In genomic region chr6:21213865-21214672, GRCm38 (mm10) we compare ENCODE assay signal across 8 mouse cellular contexts. TPM values are rescaled to one million over a fixed set of nuclear protein-coding genes. Genes with fewer than 3 reads are reported as not detected.
DNase-seq lines count a peak whose midpoint lies in the region; ATAC-seq lines count a peak whose summit lies in the region.

No protein-coding gene starts in this region.

- peak overlapping the region; percentile 61; the same call in 1 of the 2 replicates for H3K9ac ChIP-seq in heart, embryonic 15.5 days
- no peak overlapping the region for H3K9ac ChIP-seq in liver, embryonic 12.5 days

- peak overlapping the region; percentile 70 for H3K4me3 ChIP-seq in heart, embryonic 15.5 days
- peak overlapping the region; percentile 51 for H3K4me3 ChIP-seq in liver, embryonic 12.5 days

- WGBS in heart, embryonic 15.5 days, result under 1% methylated on average over 29 of the region's 29 CpGs
- WGBS in liver, embryonic 12.5 days (ENCODE audit: insufficient replicate concordance), result 2% methylated on average over 29 of the region's 29 CpGs

- peaks cover 11% of the 10 kb centered on the region for H3K27me3 ChIP-seq in heart, embryonic 15.5 days
- peaks cover 37% of the 10 kb centered on the region for H3K27me3 ChIP-seq in liver, embryonic 12.5 days (replicated peaks)

- peaks cover 6% of the 10 kb centered on the region; the same call in 1 of the 2 replicates for H3K4me1 ChIP-seq in heart, embryonic 15.5 days (replicated peaks)
- H3K4me1 ChIP-seq in liver, embryonic 12.5 days, result 0 out of 2 replicates have a peak, but pooled peaks cover 4% of the 10 kb centered on the region

- H3K36me3 ChIP-seq in heart, embryonic 15.5 days, result no peaks in the 10 kb centered on the region
- H3K36me3 ChIP-seq in liver, embryonic 12.5 days, result no peaks in the 10 kb centered on the region

- H3K27ac ChIP-seq in heart, embryonic 15.5 days, result no peak overlapping the region
- H3K27ac ChIP-seq in liver, embryonic 12.5 days, result no peak overlapping the region

- no peaks in the 10 kb centered on the region for H3K9me3 ChIP-seq in heart, embryonic 15.5 days (replicated peaks)
- no peaks in the 10 kb centered on the region for H3K9me3 ChIP-seq in liver, embryonic 12.5 days (replicated peaks)

- 0 out of 2 replicates have a peak, but pooled peaks have one; percentile 2 for ATAC-seq in heart, embryonic 15.5 days (replicated peaks; ENCODE audit: insufficient number of reproducible peaks, insufficient read depth, low FRiP score, low read depth)
- no peak for ATAC-seq in liver, embryonic 12.5 days

- H3K4me2 ChIP-seq in heart, embryonic 15.5 days, result peak overlapping the region; percentile 95
- H3K4me2 ChIP-seq in liver, embryonic 12.5 days, result peak overlapping the region; percentile 66

- DNase-seq in CD4-positive helper T cell, adult 2 months (ENCODE audit: low read depth, low spot score), result peak; percentile 3
- peak; percentile 81 for DNase-seq in adrenal gland, postnatal 10 days
- DNase-seq in embryo, embryonic 9.5 days (ENCODE audit: extremely low spot score), result peak; percentile 75
- DNase-seq in kidney, postnatal 14 days, result peak; percentile 61
- peak; percentile 57 for DNase-seq in ovary, postnatal 14 days (ENCODE audit: low spot score)
- DNase-seq in thymus, adult 18-20 months, result no peak

RNA-seq across cellular contexts. Expression of gene Kcnd2, which starts 1.2 kb away (rescaled TPM):
- 1 to 10 TPM; 2.0 to 2.4 TPM for total RNA-seq in adrenal gland, postnatal 10 days (2021)
- 1.5 and 2.0 TPM in 2 replicates for polyA plus RNA-seq in heart, embryonic 15.5 days (2015; fragmentation: Nextera tagmentation; extraction: Ambion mirVana)
- 0.02 and 0.07 TPM in 2 replicates for polyA plus RNA-seq in liver, embryonic 12.5 days (2016; fragmentation: Nextera tagmentation; extraction: Ambion mirVana)

Comparison
In these comparisons a context has a peak if more than half of its experiments do, and no peak if none do; other contexts are left out.
1. DNase-seq: peak in CD4-positive helper T cell, adult 2 months (single experiment), adrenal gland, postnatal 10 days (single experiment), embryo, embryonic 9.5 days (single experiment), kidney, postnatal 14 days (single experiment) and ovary, postnatal 14 days (single experiment); none in thymus, adult 18-20 months (0 of 2).